Mouse (Mus musculus) stomach, embryonic 15.5 days (tissue): ENCODE measurements around the gene Spata18. TPM values are rescaled to one million over a fixed set of nuclear protein-coding genes. Genes with fewer than 3 reads are reported as not detected.

Experiments used
- polyA plus RNA-seq: library from polyadenylated mRNA; unstranded; fragments of >200 nt; fragmentation: Nextera tagmentation; extraction: Ambion mirVana; gene quantifications from 2 replicates; pipeline ENCODE4 v1.2.1, GENCODE M21; 2015

Spata18 gene
- polyA plus RNA-seq, 1 experiment from 2014 or later = 0.40 TPM

Other genes with a start within 250 kb of the Spata18 start
- gene Cwh43, start 245.3 kb upstream of the Spata18 start, polyA plus RNA-seq = 1.1 and 1.9 TPM in 2 replicates
- 19.1 and 21.6 TPM in 2 replicates for gene Dcun1d4, start 170.4 kb upstream of the Spata18 start, polyA plus RNA-seq
- gene Lrrc66, start 18.9 kb upstream of the Spata18 start, polyA plus RNA-seq = 1.8 and 1.9 TPM in 2 replicates
- 23.6 and 26.7 TPM in 2 replicates for gene Sgcb, start 3.6 kb upstream of the Spata18 start, polyA plus RNA-seq